Mouse (Mus musculus): Measurements from ENCODE around the gene Eps15l1. TPM values are rescaled to one million over a fixed set of nuclear protein-coding genes. Genes with fewer than 3 reads are reported as not detected.

Eps15l1 gene
- polyA plus RNA-seq, 1 experiment from 2014 or later, result 40.2 TPM

GRCm38 (mm10) chr8:72316053-72316695 is 105.1 kb downstream of the Eps15l1 start:
- no peak overlapping the region for H3K4me2 ChIP-seq (ENCODE audit: low read depth, low read length)
- H3K27ac ChIP-seq (ENCODE audit: low read length), result no peak overlapping the region
- no peaks in the 10 kb centered on the region for H3K27me3 ChIP-seq (ENCODE audit: control insufficient read depth, insufficient read depth, low read length)
- WGBS, result 62% methylated on average over 10 of the region's 10 CpGs
- peaks cover 20% of the 10 kb centered on the region for H3K4me1 ChIP-seq (ENCODE audit: control insufficient read depth, insufficient read depth, low read length)
- H3K4me3 ChIP-seq (ENCODE audit: low read length), result no peak overlapping the region
- H3K9ac ChIP-seq (ENCODE audit: low read length), result no peak overlapping the region
- no peaks in the 10 kb centered on the region for H3K9me3 ChIP-seq (replicated peaks; ENCODE audit: control insufficient read depth, low read length)
- 0 out of 2 replicates have a peak, but pooled peaks cover 3% of the 10 kb centered on the region for H3K36me3 ChIP-seq (ENCODE audit: control insufficient read depth, insufficient read depth)
- ATAC-seq (replicated peaks; ENCODE audit: extremely low read depth, insufficient read depth, low FRiP score), result no peak

GRCm38 (mm10) chr8:72312926-72313518 is 108.2 kb downstream of the Eps15l1 start:
- Histone ChIP-seq H3K4me3 (ENCODE audit: low read length) (no peak overlapping the region), H3K4me1 (ENCODE audit: control insufficient read depth, insufficient read depth, low read length) (peaks cover 12% of the 10 kb centered on the region), H3K4me2 (ENCODE audit: low read depth, low read length) (no peak overlapping the region), H3K9me3 (replicated peaks; ENCODE audit: control insufficient read depth, low read length) (no peaks in the 10 kb centered on the region), H3K9ac (ENCODE audit: low read length) (no peak overlapping the region), H3K27ac (ENCODE audit: low read length) (no peak overlapping the region), H3K27me3 (ENCODE audit: control insufficient read depth, insufficient read depth, low read length) (no peaks in the 10 kb centered on the region), H3K36me3 (ENCODE audit: control insufficient read depth, insufficient read depth) (no peaks in the 10 kb centered on the region)
- WGBS, result 52% methylated on average over 3 of the region's 3 CpGs
- ATAC-seq (replicated peaks; ENCODE audit: extremely low read depth, insufficient read depth, low FRiP score), result no peak

- ATAC-seq (replicated peaks; ENCODE audit: extremely low read depth, insufficient read depth, low FRiP score), result peak; percentile 79
- no peaks in the 10 kb centered on the region for H3K27me3 ChIP-seq (ENCODE audit: control insufficient read depth, insufficient read depth, low read length)
- peaks cover 11% of the 10 kb centered on the region for H3K4me1 ChIP-seq (ENCODE audit: control insufficient read depth, insufficient read depth, low read length)
- no peaks in the 10 kb centered on the region for H3K9me3 ChIP-seq (replicated peaks; ENCODE audit: control insufficient read depth, low read length)
- no peak overlapping the region for H3K4me3 ChIP-seq (ENCODE audit: low read length)
- H3K4me2 ChIP-seq (ENCODE audit: low read depth, low read length), result no peak overlapping the region
- peak overlapping the region; percentile 90 for H3K27ac ChIP-seq (ENCODE audit: low read length)
- no peaks in the 10 kb centered on the region for H3K36me3 ChIP-seq (ENCODE audit: control insufficient read depth, insufficient read depth)
- no peak overlapping the region for H3K9ac ChIP-seq (ENCODE audit: low read length)
- WGBS, result 26% methylated on average over 8 of the region's 8 CpGs
Measured at GRCm38 (mm10) chr8:72310849-72311506, 110.3 kb downstream of the Eps15l1 start.

GRCm38 (mm10) chr8:72308276-72308675 is 113.0 kb downstream of the Eps15l1 start:
- Histone ChIP-seq H3K4me3 (ENCODE audit: low read length) (no peak overlapping the region), H3K4me2 (ENCODE audit: low read depth, low read length) (no peak overlapping the region), H3K27ac (ENCODE audit: low read length) (peak overlapping the region; percentile 83), H3K4me1 (ENCODE audit: control insufficient read depth, insufficient read depth, low read length) (peaks cover 16% of the 10 kb centered on the region), H3K36me3 (ENCODE audit: control insufficient read depth, insufficient read depth) (no peaks in the 10 kb centered on the region), H3K27me3 (ENCODE audit: control insufficient read depth, insufficient read depth, low read length) (no peaks in the 10 kb centered on the region), H3K9me3 (replicated peaks; ENCODE audit: control insufficient read depth, low read length) (no peaks in the 10 kb centered on the region), H3K9ac (ENCODE audit: low read length) (no peak overlapping the region)
- ATAC-seq (replicated peaks; ENCODE audit: extremely low read depth, insufficient read depth, low FRiP score), result peak; percentile 71
- 20% methylated on average over 6 of the region's 6 CpGs for WGBS

- ATAC-seq (replicated peaks; ENCODE audit: extremely low read depth, insufficient read depth, low FRiP score), result no peak
- no peaks in the 10 kb centered on the region for H3K27me3 ChIP-seq (ENCODE audit: control insufficient read depth, insufficient read depth, low read length)
- no peak overlapping the region for H3K27ac ChIP-seq (ENCODE audit: low read length)
- H3K9me3 ChIP-seq (replicated peaks; ENCODE audit: control insufficient read depth, low read length), result no peaks in the 10 kb centered on the region
- H3K36me3 ChIP-seq (ENCODE audit: control insufficient read depth, insufficient read depth), result no peaks in the 10 kb centered on the region
- 82% methylated on average over 5 of the region's 5 CpGs for WGBS
- H3K4me1 ChIP-seq (ENCODE audit: control insufficient read depth, insufficient read depth, low read length), result peaks cover 22% of the 10 kb centered on the region
- H3K4me2 ChIP-seq (ENCODE audit: low read depth, low read length), result no peak overlapping the region
- H3K4me3 ChIP-seq (ENCODE audit: low read length), result no peak overlapping the region
- no peak overlapping the region for H3K9ac ChIP-seq (ENCODE audit: low read length)
Measured at GRCm38 (mm10) chr8:72306913-72307312, 114.3 kb downstream of the Eps15l1 start.

- 87% methylated on average over 15 of the region's 16 CpGs for WGBS
- Histone ChIP-seq H3K4me1 (ENCODE audit: control insufficient read depth, insufficient read depth, low read length) (peaks cover 18% of the 10 kb centered on the region), H3K9me3 (replicated peaks; ENCODE audit: control insufficient read depth, low read length) (no peaks in the 10 kb centered on the region), H3K4me3 (ENCODE audit: low read length) (no peak within 1 kb of the TSS), H3K4me2 (ENCODE audit: low read depth, low read length) (no peak within 1 kb of the TSS), H3K27me3 (ENCODE audit: control insufficient read depth, insufficient read depth, low read length) (no peaks in the 10 kb centered on the region), H3K27ac (ENCODE audit: low read length) (no peak within 1 kb of the TSS), H3K36me3 (ENCODE audit: control insufficient read depth, insufficient read depth) (no peaks in the 10 kb centered on the region), H3K9ac (ENCODE audit: low read length) (no peak within 1 kb of the TSS)
- ATAC-seq (replicated peaks; ENCODE audit: extremely low read depth, insufficient read depth, low FRiP score), result no peak
Measured at GRCm38 (mm10) chr8:72305210-72305905, 115.9 kb downstream of the Eps15l1 start, which contains the start of gene Gm10282. Gm10282 (minus strand) TSS chr8:72305260.

GRCm38 (mm10) chr8:72303633-72304032 is 117.6 kb downstream of the Eps15l1 start:
- WGBS, result 43% methylated on average over 8 of the region's 8 CpGs
- peak; percentile 56 for ATAC-seq (replicated peaks; ENCODE audit: extremely low read depth, insufficient read depth, low FRiP score)
- Histone ChIP-seq H3K9ac (ENCODE audit: low read length) (peak overlapping the region; percentile 10), H3K9me3 (replicated peaks; ENCODE audit: control insufficient read depth, low read length) (no peaks in the 10 kb centered on the region), H3K36me3 (ENCODE audit: control insufficient read depth, insufficient read depth) (no peaks in the 10 kb centered on the region), H3K27ac (ENCODE audit: low read length) (peak overlapping the region; percentile 84), H3K4me3 (ENCODE audit: low read length) (0 out of 2 replicates have a peak overlapping the region, but pooled peaks have one; percentile 8), H3K4me2 (ENCODE audit: low read depth, low read length) (peak overlapping the region; percentile 34), H3K27me3 (ENCODE audit: control insufficient read depth, insufficient read depth, low read length) (no peaks in the 10 kb centered on the region), H3K4me1 (ENCODE audit: control insufficient read depth, insufficient read depth, low read length) (peaks cover 18% of the 10 kb centered on the region)

GRCm38 (mm10) chr8:72302986-72303612 is 118.2 kb downstream of the Eps15l1 start:
- Histone ChIP-seq H3K9ac (ENCODE audit: low read length) (peak overlapping the region; percentile 10), H3K27ac (ENCODE audit: low read length) (peak overlapping the region; percentile 84), H3K4me3 (ENCODE audit: low read length) (no peak overlapping the region), H3K36me3 (ENCODE audit: control insufficient read depth, insufficient read depth) (no peaks in the 10 kb centered on the region), H3K9me3 (replicated peaks; ENCODE audit: control insufficient read depth, low read length) (no peaks in the 10 kb centered on the region), H3K4me2 (ENCODE audit: low read depth, low read length) (peak overlapping the region; percentile 34), H3K27me3 (ENCODE audit: control insufficient read depth, insufficient read depth, low read length) (no peaks in the 10 kb centered on the region), H3K4me1 (ENCODE audit: control insufficient read depth, insufficient read depth, low read length) (peaks cover 16% of the 10 kb centered on the region)
- ATAC-seq (replicated peaks; ENCODE audit: extremely low read depth, insufficient read depth, low FRiP score), result no peak; the same call in 1 of the 2 replicates
- WGBS, result 44% methylated on average over 8 of the region's 8 CpGs

Data from heart, embryonic 16.5 days (tissue).